Mouse (Mus musculus): ENCODE results near the gene Fnbp4. TPM values are rescaled to one million over a fixed set of nuclear protein-coding genes. Genes with fewer than 3 reads are reported as not detected.

The Fnbp4 gene
- total and polyA plus RNA-seq, 3 experiments = 33.6 to 74.0 (median 48.8) TPM

DNA sequence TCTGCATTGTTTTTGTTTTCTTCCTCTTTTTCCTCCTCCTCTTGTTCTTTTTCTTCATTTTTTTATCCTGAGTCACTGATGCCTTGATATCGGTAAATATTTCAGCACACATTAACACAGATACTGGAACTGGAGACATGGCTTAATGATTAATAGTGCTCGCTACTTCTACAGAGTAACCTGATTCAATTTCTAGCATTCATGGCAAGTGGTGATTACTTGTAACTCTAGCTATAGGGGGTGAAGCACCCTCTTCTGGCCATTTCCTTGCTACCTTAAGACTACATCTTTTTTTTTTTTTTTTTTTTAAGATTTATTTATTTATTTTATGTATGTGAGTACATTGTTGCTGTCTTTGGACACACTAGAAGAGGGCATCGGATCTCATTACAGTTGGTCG, 44.2 kb upstream of the Fnbp4 start:
- dilution Hi-C loops (cut with MboI; ENCODE audit: extremely low pct_ligation_motif_present, extremely low pct_unique_long_range_greater_than_20kb, low sequenced_read_pairs) = no loop called here
- H3K9ac ChIP-seq (ENCODE audit: insufficient read depth, low read depth) = no peak overlapping the region
- H3K79me2 ChIP-seq (replicated peaks; ENCODE audit: control insufficient read depth, extremely low read depth, insufficient read depth, poor library complexity, severe bottlenecking) = no peaks in the 10 kb centered on the region
- H3K4me1 ChIP-seq (ENCODE audit: control insufficient read depth in 1 of 2, insufficient read depth in 2 of 2) = no peaks in the 10 kb centered on the region
- TF ChIP-seq ZC3H11A (IDR thresholded peaks at IDR 0.05; ENCODE audit: low read depth, low read length) = no peak
- peak; percentile 80 for TF ChIP-seq ZNF384 (IDR thresholded peaks at IDR 0.05; ENCODE audit: low read depth, low read length)
- no peak for TF ChIP-seq ZKSCAN1 (IDR thresholded peaks at IDR 0.05; ENCODE audit: borderline replicate concordance, low read depth, low read length)
- H3K9me3 ChIP-seq (replicated peaks; ENCODE audit: low read length) = no peaks in the 10 kb centered on the region
- no peaks in the 10 kb centered on the region for H3K27me3 ChIP-seq (replicated peaks)
- H3K27ac ChIP-seq (ENCODE audit: insufficient read depth, low read depth) = no peak overlapping the region
- DNase-seq (ENCODE audit: extremely low read depth) = no peak
- no peak overlapping the region for H3K4me2 ChIP-seq (ENCODE audit: insufficient read depth, low read depth, poor library complexity, severe bottlenecking)
- in situ Hi-C loops (cut with MboI; ENCODE audit: low pct_ligation_motif_present, low pct_unique_long_range_greater_than_20kb, low sequenced_read_pairs) = loop anchor here (25.0 kb wide), 1 partner anchor 886 kb away; no protein-coding TSS in a partner anchor
- peaks cover 60 to 94% of the 10 kb centered on the region in 2 experiments for H3K36me3 ChIP-seq (replicated peaks in 1 of 2; ENCODE audit: control insufficient read depth in 1 of 2, insufficient read depth in 1 of 2, low read length in 1 of 2)
- no peak overlapping the region for H3K4me3 ChIP-seq (replicated peaks in 1 of 3; ENCODE audit: low read depth in 2 of 3, low read length in 2 of 3, poor library complexity in 1 of 3)

DNA sequence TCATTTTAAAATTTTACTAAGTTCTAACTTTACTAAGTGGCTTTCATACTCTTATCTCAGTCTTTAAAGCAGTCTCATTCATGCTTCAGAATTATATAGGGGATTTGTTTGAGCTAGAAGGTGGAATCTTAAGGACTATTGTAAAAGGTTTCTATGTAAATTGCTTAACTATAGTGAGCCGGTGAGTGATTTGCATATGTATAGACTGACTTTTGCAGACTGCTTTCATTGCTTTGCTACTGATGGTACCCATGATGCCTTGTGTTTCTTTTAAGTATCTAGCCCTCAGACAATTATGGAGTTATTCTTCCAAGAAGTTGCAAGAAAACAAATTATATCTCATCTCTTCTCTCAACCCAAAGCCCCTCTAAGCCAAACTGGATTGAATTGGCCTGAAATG, 36.6 kb upstream of the Fnbp4 start:
- Histone ChIP-seq H3K36me3 (replicated peaks in 1 of 2; ENCODE audit: control insufficient read depth in 1 of 2, insufficient read depth in 1 of 2, low read length in 1 of 2) (peaks cover 62 to 91% of the 10 kb centered on the region in 2 experiments), H3K4me2 (ENCODE audit: insufficient read depth, low read depth, poor library complexity, severe bottlenecking) (no peak overlapping the region), H3K9me3 (replicated peaks; ENCODE audit: low read length) (no peaks in the 10 kb centered on the region), H3K27ac (ENCODE audit: insufficient read depth, low read depth) (no peak overlapping the region), H3K79me2 (replicated peaks; ENCODE audit: control insufficient read depth, extremely low read depth, insufficient read depth, poor library complexity, severe bottlenecking) (no peaks in the 10 kb centered on the region), H3K4me1 (ENCODE audit: control insufficient read depth in 1 of 2, insufficient read depth in 2 of 2) (no peaks in the 10 kb centered on the region), H3K4me3 (replicated peaks in 1 of 3; ENCODE audit: low read depth in 2 of 3, low read length in 2 of 3, poor library complexity in 1 of 3) (no peak overlapping the region), H3K27me3 (replicated peaks) (no peaks in the 10 kb centered on the region), H3K9ac (ENCODE audit: insufficient read depth, low read depth) (no peak overlapping the region)
- dilution Hi-C loops (cut with MboI; ENCODE audit: extremely low pct_ligation_motif_present, extremely low pct_unique_long_range_greater_than_20kb, low sequenced_read_pairs) = no loop called here
- no peak for DNase-seq (ENCODE audit: extremely low read depth)
- in situ Hi-C loops (cut with MboI; ENCODE audit: low pct_ligation_motif_present, low pct_unique_long_range_greater_than_20kb, low sequenced_read_pairs) = loop anchor here (25.0 kb wide), 1 partner anchor 879 kb away; no protein-coding TSS in a partner anchor
- TF ChIP-seq RAD21 (IDR thresholded peaks at IDR 0.05; ENCODE audit: low read depth, low read length) = no peak
- TF ChIP-seq JUND (conservative IDR thresholded peaks at IDR 0.05; ENCODE audit: low read depth, low read length) = no peak
- no peak for TF ChIP-seq ZC3H11A (IDR thresholded peaks at IDR 0.05; ENCODE audit: low read depth, low read length)
- TF ChIP-seq CHD1 (IDR thresholded peaks at IDR 0.05; ENCODE audit: low read depth, low read length) = no peak
- no peak for TF ChIP-seq ZKSCAN1 (IDR thresholded peaks at IDR 0.05; ENCODE audit: borderline replicate concordance, low read depth, low read length)
- TF ChIP-seq PAX5 (IDR thresholded peaks at IDR 0.05; ENCODE audit: low read length) = no peak
- no peak for TF ChIP-seq RCOR1 (conservative IDR thresholded peaks at IDR 0.05; ENCODE audit: low read depth, low read length)
- no peak for TF ChIP-seq ETS1 (conservative IDR thresholded peaks at IDR 0.05; ENCODE audit: low read depth, low read length)
- no peak for TF ChIP-seq USF2 (conservative IDR thresholded peaks at IDR 0.05; ENCODE audit: low read depth, low read length)
- TF ChIP-seq ZNF384 (IDR thresholded peaks at IDR 0.05; ENCODE audit: low read depth, low read length) = no peak
- no peak for TF ChIP-seq POLR2AphosphoS2 (IDR thresholded peaks at IDR 0.05; ENCODE audit: low read depth, low read length)

DNA sequence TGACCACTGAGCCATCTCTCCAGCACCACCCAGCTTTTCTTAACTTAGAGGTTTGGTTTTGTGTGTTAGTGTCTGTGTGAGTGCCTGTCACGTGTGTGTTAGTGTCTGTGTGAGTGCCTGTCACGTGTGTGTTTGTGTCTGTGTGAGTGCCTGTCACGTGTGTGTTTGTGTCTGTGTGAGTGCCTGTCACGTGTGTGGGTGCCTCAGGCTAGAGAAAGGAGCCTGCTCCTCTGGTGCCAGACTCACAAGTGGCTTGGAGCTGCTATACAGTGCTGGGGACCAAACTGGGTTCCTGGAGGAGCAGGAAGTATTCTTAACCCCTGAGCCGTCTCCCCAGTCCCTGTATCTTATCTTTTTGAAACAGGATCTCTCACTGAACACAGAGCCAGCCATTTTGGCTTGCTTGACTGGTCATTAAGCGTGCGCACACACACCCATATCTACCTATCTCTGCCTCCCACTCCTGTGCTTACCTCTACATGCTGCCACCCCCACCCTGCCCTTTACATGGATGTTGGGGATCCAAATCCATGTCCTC, 29.5 kb upstream of the Fnbp4 start:
- no peak for DNase-seq (ENCODE audit: extremely low read depth)
- Histone ChIP-seq H3K9me3 (replicated peaks; ENCODE audit: low read length) (no peaks in the 10 kb centered on the region), H3K4me3 (replicated peaks in 1 of 3; ENCODE audit: low read depth in 2 of 3, low read length in 2 of 3, poor library complexity in 1 of 3) (no peak overlapping the region), H3K27ac (ENCODE audit: insufficient read depth, low read depth) (no peak overlapping the region; the same call in 1 of the 2 replicates), H3K36me3 (replicated peaks in 1 of 2; ENCODE audit: control insufficient read depth in 1 of 2, insufficient read depth in 1 of 2, low read length in 1 of 2) (peaks cover 61 to 89% of the 10 kb centered on the region in 2 experiments), H3K9ac (ENCODE audit: insufficient read depth, low read depth) (no peak overlapping the region), H3K4me1 (ENCODE audit: control insufficient read depth in 1 of 2, insufficient read depth in 2 of 2) (no peaks in the 10 kb centered on the region), H3K4me2 (ENCODE audit: insufficient read depth, low read depth, poor library complexity, severe bottlenecking) (no peak overlapping the region), H3K79me2 (replicated peaks; ENCODE audit: control insufficient read depth, extremely low read depth, insufficient read depth, poor library complexity, severe bottlenecking) (no peaks in the 10 kb centered on the region), H3K27me3 (replicated peaks) (no peaks in the 10 kb centered on the region)
- dilution Hi-C loops (cut with MboI; ENCODE audit: extremely low pct_ligation_motif_present, extremely low pct_unique_long_range_greater_than_20kb, low sequenced_read_pairs) = no loop called here
- in situ Hi-C loops (cut with MboI; ENCODE audit: low pct_ligation_motif_present, low pct_unique_long_range_greater_than_20kb, low sequenced_read_pairs) = loop anchor here (25.0 kb wide), 1 partner anchor 872 kb away; no protein-coding TSS in a partner anchor
- no peak for TF ChIP-seq JUN (IDR thresholded peaks at IDR 0.05; ENCODE audit: insufficient read depth, low read depth, low read length)
- no peak for TF ChIP-seq E2F4 (IDR thresholded peaks at IDR 0.05; ENCODE audit: insufficient replicate concordance, low read depth, low read length)
- TF ChIP-seq MYC (IDR thresholded peaks at IDR 0.05; ENCODE audit: low read depth, low read length) = no peak
- TF ChIP-seq MXI1 (IDR thresholded peaks at IDR 0.05; ENCODE audit: low read depth, low read length) = no peak
- TF ChIP-seq POLR2A (IDR thresholded peaks at IDR 0.05; ENCODE audit: low read depth, low read length) = no peak
- no peak for TF ChIP-seq CHD2 (IDR thresholded peaks at IDR 0.05; ENCODE audit: low read length)
- TF ChIP-seq RCOR1 (conservative IDR thresholded peaks at IDR 0.05; ENCODE audit: low read depth, low read length) = no peak
- no peak for TF ChIP-seq IRF4 (IDR thresholded peaks at IDR 0.05; ENCODE audit: low read depth, low read length)
- TF ChIP-seq MAX (IDR thresholded peaks at IDR 0.05; ENCODE audit: low read length) = no peak
- TF ChIP-seq ZKSCAN1 (IDR thresholded peaks at IDR 0.05; ENCODE audit: borderline replicate concordance, low read depth, low read length) = no peak
- no peak for TF ChIP-seq USF1 (IDR thresholded peaks at IDR 0.05; ENCODE audit: low read depth, low read length)
- TF ChIP-seq ZMIZ1 (IDR thresholded peaks at IDR 0.05; ENCODE audit: low read depth, low read length) = no peak
- no peak for TF ChIP-seq GABPA (IDR thresholded peaks at IDR 0.05; ENCODE audit: insufficient replicate concordance, low read depth, low read length)
- TF ChIP-seq NRF1 (IDR thresholded peaks at IDR 0.05; ENCODE audit: low read depth, low read length) = no peak
- TF ChIP-seq ZNF384 (IDR thresholded peaks at IDR 0.05; ENCODE audit: low read depth, low read length) = no peak
- TF ChIP-seq MAFK (IDR thresholded peaks at IDR 0.05; ENCODE audit: insufficient replicate concordance, low read length) = no peak
- TF ChIP-seq KAT2A (IDR thresholded peaks at IDR 0.05; ENCODE audit: insufficient replicate concordance, low read length) = no peak
